Mouse (Mus musculus): ENCODE measurements around the gene Snx14. TPM values are rescaled to one million over a fixed set of nuclear protein-coding genes. Genes with fewer than 3 reads are reported as not detected.

Snx14 gene
- polyA plus RNA-seq, 1 experiment from 2014 or later, result 22.1 TPM

GRCm38 (mm10) chr9:88346857-88347256, 91.9 kb downstream of the Snx14 start:
- Histone ChIP-seq H3K9ac (ENCODE audit: low read length) (no peak overlapping the region), H3K4me1 (ENCODE audit: control insufficient read depth, insufficient read depth, low read length) (no peaks in the 10 kb centered on the region), H3K4me3 (ENCODE audit: low read depth, low read length) (no peak overlapping the region), H3K9me3 (replicated peaks; ENCODE audit: control insufficient read depth, low read length) (no peaks in the 10 kb centered on the region), H3K27ac (ENCODE audit: low read depth, low read length) (no peak overlapping the region), H3K4me2 (ENCODE audit: low read length) (no peak overlapping the region), H3K36me3 (ENCODE audit: control insufficient read depth, insufficient read depth, low read length) (no peaks in the 10 kb centered on the region), H3K27me3 (replicated peaks; ENCODE audit: control insufficient read depth, insufficient read depth, low read length) (no peaks in the 10 kb centered on the region)
- ATAC-seq, result no peak
- 74% methylated on average over 5 of the region's 5 CpGs for WGBS
- DNase-seq (ENCODE audit: low spot score), result no peak

DNA sequence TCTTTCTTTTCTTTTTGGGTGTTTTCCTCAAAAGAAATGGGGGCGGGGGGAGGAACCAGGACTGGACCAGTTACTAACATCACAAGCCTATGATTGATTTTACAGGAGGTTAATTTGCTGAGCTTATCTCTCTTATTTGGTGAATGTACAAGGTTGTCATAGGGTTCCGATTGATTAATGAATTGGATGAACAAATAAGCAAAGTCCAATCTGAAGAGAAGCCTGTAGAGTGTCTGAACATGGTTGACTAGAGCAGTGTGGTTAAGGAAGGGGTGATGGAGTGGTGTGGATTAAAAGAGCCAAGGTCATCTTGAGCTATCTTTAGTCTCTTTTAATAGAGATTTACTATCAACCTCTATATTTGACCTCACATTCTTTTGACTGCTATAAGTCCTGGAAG, 94.3 kb downstream of the Snx14 start:
- H3K27ac ChIP-seq (ENCODE audit: low read depth, low read length), result no peak overlapping the region
- DNase-seq (ENCODE audit: low spot score), result no peak
- no peaks in the 10 kb centered on the region for H3K9me3 ChIP-seq (replicated peaks; ENCODE audit: control insufficient read depth, low read length)
- no peak overlapping the region for H3K9ac ChIP-seq (ENCODE audit: low read length)
- no peak overlapping the region for H3K4me2 ChIP-seq (ENCODE audit: low read length)
- ATAC-seq, result no peak
- no peaks in the 10 kb centered on the region for H3K36me3 ChIP-seq (ENCODE audit: control insufficient read depth, insufficient read depth, low read length)
- H3K4me1 ChIP-seq (ENCODE audit: control insufficient read depth, insufficient read depth, low read length), result no peaks in the 10 kb centered on the region
- H3K4me3 ChIP-seq (ENCODE audit: low read depth, low read length), result no peak overlapping the region
- WGBS, result 94% methylated on average over 2 of the region's 2 CpGs
- no peaks in the 10 kb centered on the region for H3K27me3 ChIP-seq (replicated peaks; ENCODE audit: control insufficient read depth, insufficient read depth, low read length)

DNA sequence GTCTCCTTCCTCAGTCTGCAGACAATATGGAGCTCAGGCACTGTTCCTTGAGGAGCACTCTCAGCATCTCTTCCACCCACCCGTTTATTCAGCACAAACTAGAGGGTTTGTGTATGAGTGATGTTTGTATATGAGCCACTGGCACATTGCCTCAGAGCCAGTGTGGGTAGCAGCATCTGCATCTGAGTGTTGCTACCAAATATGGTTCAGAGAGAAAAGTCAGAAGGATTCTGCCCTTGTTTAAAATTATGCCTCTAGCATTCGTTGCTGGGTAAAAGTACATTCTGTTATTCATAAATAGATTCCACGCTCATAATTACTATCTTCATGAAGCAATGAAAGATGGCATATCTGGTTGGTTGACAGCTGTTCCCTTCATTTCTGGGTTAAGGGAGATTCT, 96.1 kb downstream of the Snx14 start:
- DNase-seq (ENCODE audit: low spot score) (peak; percentile 8), ATAC-seq (no peak)
- Histone ChIP-seq H3K4me1 (ENCODE audit: control insufficient read depth, insufficient read depth, low read length) (no peaks in the 10 kb centered on the region), H3K4me3 (ENCODE audit: low read depth, low read length) (no peak overlapping the region), H3K36me3 (ENCODE audit: control insufficient read depth, insufficient read depth, low read length) (no peaks in the 10 kb centered on the region), H3K4me2 (ENCODE audit: low read length) (no peak overlapping the region), H3K27ac (ENCODE audit: low read depth, low read length) (no peak overlapping the region), H3K9me3 (replicated peaks; ENCODE audit: control insufficient read depth, low read length) (no peaks in the 10 kb centered on the region), H3K27me3 (replicated peaks; ENCODE audit: control insufficient read depth, insufficient read depth, low read length) (no peaks in the 10 kb centered on the region), H3K9ac (ENCODE audit: low read length) (no peak overlapping the region)
- WGBS, result 82% methylated on average over 3 of the region's 3 CpGs

DNA sequence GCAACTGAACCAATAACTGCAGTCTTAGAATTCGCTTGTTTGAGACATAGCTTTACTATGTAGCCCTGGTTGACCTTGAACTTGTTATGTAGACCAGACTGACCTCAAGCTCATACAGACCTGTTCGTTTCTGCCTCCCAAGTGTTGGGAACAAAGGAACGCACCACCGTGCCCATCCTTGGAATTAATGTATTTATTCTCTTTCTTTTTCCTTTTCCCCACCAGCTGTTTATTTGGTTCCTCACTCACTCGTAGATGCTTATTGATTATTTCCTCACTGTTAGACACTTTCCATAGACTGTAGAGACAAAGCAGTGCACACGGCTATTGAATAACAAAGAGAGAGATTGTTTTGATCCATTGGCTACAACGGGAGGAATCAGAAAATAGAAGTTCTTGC, 96.5 kb downstream of the Snx14 start:
- H3K9me3 ChIP-seq (replicated peaks; ENCODE audit: control insufficient read depth, low read length), result no peaks in the 10 kb centered on the region
- H3K4me2 ChIP-seq (ENCODE audit: low read length), result no peak overlapping the region
- DNase-seq (ENCODE audit: low spot score) (no peak), ATAC-seq (no peak)
- H3K4me1 ChIP-seq (ENCODE audit: control insufficient read depth, insufficient read depth, low read length), result no peaks in the 10 kb centered on the region
- H3K36me3 ChIP-seq (ENCODE audit: control insufficient read depth, insufficient read depth, low read length), result no peaks in the 10 kb centered on the region
- WGBS, result 65% methylated on average over 7 of the region's 7 CpGs
- H3K27ac ChIP-seq (ENCODE audit: low read depth, low read length), result no peak overlapping the region
- H3K27me3 ChIP-seq (replicated peaks; ENCODE audit: control insufficient read depth, insufficient read depth, low read length), result no peaks in the 10 kb centered on the region
- no peak overlapping the region for H3K4me3 ChIP-seq (ENCODE audit: low read depth, low read length)
- H3K9ac ChIP-seq (ENCODE audit: low read length), result no peak overlapping the region

DNA sequence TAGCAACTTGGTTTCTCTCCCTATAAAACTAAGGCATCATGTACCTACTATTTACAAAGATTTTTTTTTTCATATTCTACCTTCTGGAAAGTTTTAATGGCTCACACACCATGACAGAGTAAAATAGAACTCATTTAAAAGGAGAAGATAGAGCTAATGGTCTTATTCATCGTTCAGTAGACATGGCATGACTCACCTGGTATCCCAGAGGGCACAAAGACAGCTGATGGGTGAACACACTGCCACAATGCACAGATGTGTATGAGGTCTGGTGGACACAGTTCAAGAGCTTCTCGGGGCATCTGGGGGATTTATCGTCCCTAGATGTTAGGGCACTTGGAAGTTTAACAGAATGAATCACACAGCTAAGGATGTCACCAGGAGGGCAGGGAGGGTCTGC, 97.9 kb downstream of the Snx14 start:
- Histone ChIP-seq H3K9me3 (replicated peaks; ENCODE audit: control insufficient read depth, low read length) (no peaks in the 10 kb centered on the region), H3K9ac (ENCODE audit: low read length) (no peak overlapping the region), H3K4me3 (ENCODE audit: low read depth, low read length) (no peak overlapping the region), H3K4me2 (ENCODE audit: low read length) (no peak overlapping the region), H3K4me1 (ENCODE audit: control insufficient read depth, insufficient read depth, low read length) (no peaks in the 10 kb centered on the region), H3K36me3 (ENCODE audit: control insufficient read depth, insufficient read depth, low read length) (no peaks in the 10 kb centered on the region), H3K27me3 (replicated peaks; ENCODE audit: control insufficient read depth, insufficient read depth, low read length) (no peaks in the 10 kb centered on the region), H3K27ac (ENCODE audit: low read depth, low read length) (no peak overlapping the region)
- 88% methylated on average over 3 of the region's 3 CpGs for WGBS
- no peak for ATAC-seq
- no peak for DNase-seq (ENCODE audit: low spot score)

DNA sequence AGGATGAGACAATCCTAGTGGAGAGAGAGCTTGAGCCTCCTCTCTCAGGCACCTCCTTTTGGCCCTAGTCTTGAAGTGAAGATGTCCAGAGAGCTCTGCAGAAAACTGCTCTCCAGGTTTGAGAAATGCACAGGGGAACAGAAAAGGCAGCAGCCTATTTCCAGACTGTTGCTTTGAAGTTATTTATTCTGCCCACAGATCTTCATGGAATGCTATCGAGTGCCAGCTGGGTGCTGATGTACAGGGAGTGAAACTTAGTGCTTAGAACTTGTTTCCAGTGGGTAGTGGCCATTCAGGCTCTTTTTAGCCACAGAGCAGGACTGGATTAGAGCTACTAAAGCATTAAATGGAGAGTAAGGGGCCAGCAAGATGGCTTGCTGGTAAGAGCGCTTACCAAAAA, 102.9 kb downstream of the Snx14 start:
- H3K27ac ChIP-seq (ENCODE audit: low read depth, low read length), result no peak overlapping the region
- no peak for ATAC-seq
- H3K9ac ChIP-seq (ENCODE audit: low read length), result no peak overlapping the region
- H3K4me3 ChIP-seq (ENCODE audit: low read depth, low read length), result no peak overlapping the region
- 66% methylated on average over 1 of the region's 2 CpGs for WGBS
- H3K4me1 ChIP-seq (ENCODE audit: control insufficient read depth, insufficient read depth, low read length), result no peaks in the 10 kb centered on the region
- no peak for DNase-seq (ENCODE audit: low spot score)
- no peak overlapping the region for H3K4me2 ChIP-seq (ENCODE audit: low read length)
- H3K27me3 ChIP-seq (replicated peaks; ENCODE audit: control insufficient read depth, insufficient read depth, low read length), result no peaks in the 10 kb centered on the region
- H3K9me3 ChIP-seq (replicated peaks; ENCODE audit: control insufficient read depth, low read length), result no peaks in the 10 kb centered on the region
- H3K36me3 ChIP-seq (ENCODE audit: control insufficient read depth, insufficient read depth, low read length), result no peaks in the 10 kb centered on the region

DNA sequence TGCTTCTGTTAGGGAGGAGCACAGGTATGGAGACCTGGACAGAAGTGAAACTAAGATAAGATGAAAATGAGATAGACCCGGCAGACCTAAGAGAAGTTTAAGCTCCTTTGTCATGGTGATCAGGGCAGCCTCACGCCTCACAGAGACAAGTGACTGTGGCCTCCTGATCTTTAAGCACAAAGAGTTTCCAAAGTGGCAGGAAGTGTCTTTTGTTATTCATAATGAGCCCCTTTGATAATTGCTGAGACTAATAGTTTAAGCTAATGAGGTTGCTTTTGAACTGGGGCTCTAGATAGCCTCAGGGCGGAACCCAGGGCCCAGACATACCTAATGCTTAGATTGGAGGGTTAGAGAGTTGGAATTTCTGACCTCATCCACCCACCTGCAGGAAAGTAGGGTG, 106.3 kb downstream of the Snx14 start:
- Histone ChIP-seq H3K27ac (ENCODE audit: low read depth, low read length) (no peak overlapping the region), H3K36me3 (ENCODE audit: control insufficient read depth, insufficient read depth, low read length) (no peaks in the 10 kb centered on the region), H3K9me3 (replicated peaks; ENCODE audit: control insufficient read depth, low read length) (no peaks in the 10 kb centered on the region), H3K9ac (ENCODE audit: low read length) (no peak overlapping the region), H3K4me1 (ENCODE audit: control insufficient read depth, insufficient read depth, low read length) (no peaks in the 10 kb centered on the region), H3K27me3 (replicated peaks; ENCODE audit: control insufficient read depth, insufficient read depth, low read length) (peaks cover 12% of the 10 kb centered on the region; the same call in 1 of the 2 replicates), H3K4me2 (ENCODE audit: low read length) (no peak overlapping the region), H3K4me3 (ENCODE audit: low read depth, low read length) (no peak overlapping the region)
- peak; percentile 14 for DNase-seq (ENCODE audit: low spot score)
- 3% methylated on average over 3 of the region's 3 CpGs for WGBS
- peak; percentile 40; the same call in 1 of the 2 replicates for ATAC-seq

- Histone ChIP-seq H3K27ac (ENCODE audit: low read depth, low read length) (no peak overlapping the region), H3K9ac (ENCODE audit: low read length) (no peak overlapping the region), H3K36me3 (ENCODE audit: control insufficient read depth, insufficient read depth, low read length) (no peaks in the 10 kb centered on the region), H3K4me2 (ENCODE audit: low read length) (no peak overlapping the region), H3K4me3 (ENCODE audit: low read depth, low read length) (no peak overlapping the region), H3K4me1 (ENCODE audit: control insufficient read depth, insufficient read depth, low read length) (no peaks in the 10 kb centered on the region), H3K27me3 (replicated peaks; ENCODE audit: control insufficient read depth, insufficient read depth, low read length) (peaks cover 12% of the 10 kb centered on the region; the same call in 1 of the 2 replicates), H3K9me3 (replicated peaks; ENCODE audit: control insufficient read depth, low read length) (no peaks in the 10 kb centered on the region)
- ATAC-seq (no peak), DNase-seq (ENCODE audit: low spot score) (no peak)
- 65% methylated on average over 3 of the region's 3 CpGs for WGBS
These were observed 108.4 kb downstream of the Snx14 start for GRCm38 (mm10) chr9:88330316-88330715.

DNA sequence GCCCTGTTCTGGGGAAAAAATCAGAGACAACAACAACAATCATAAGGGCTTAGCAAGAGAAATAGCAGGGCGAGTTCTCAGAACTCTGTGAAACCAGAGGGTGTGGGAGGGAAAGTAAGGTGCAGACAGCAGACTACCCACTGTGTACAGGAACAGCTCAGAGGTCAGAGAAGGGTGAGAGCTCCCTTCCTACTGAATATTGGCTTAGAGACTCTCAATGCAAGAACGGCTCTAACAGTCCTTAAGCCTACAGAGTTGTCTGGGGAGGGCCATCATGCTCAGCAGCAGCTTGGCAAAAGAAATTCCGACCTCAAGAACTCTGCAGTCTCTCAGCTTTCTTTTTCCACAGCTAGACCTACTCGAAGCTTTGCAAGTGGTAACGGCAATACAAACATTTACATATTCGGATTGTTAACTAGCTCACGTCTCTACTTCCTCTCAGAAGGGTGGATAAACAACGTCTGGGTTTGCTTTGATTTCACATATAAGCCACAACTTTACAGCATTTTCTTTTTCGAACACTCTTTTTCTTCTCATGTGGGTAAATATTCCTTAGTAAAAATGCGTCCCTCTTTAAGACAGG, 109.5 kb downstream of the Snx14 start:
- no peak for ATAC-seq
- H3K9ac ChIP-seq (ENCODE audit: low read length), result no peak overlapping the region
- no peaks in the 10 kb centered on the region for H3K4me1 ChIP-seq (ENCODE audit: control insufficient read depth, insufficient read depth, low read length)
- peaks cover 12% of the 10 kb centered on the region; the same call in 1 of the 2 replicates for H3K27me3 ChIP-seq (replicated peaks; ENCODE audit: control insufficient read depth, insufficient read depth, low read length)
- H3K36me3 ChIP-seq (ENCODE audit: control insufficient read depth, insufficient read depth, low read length), result no peaks in the 10 kb centered on the region
- no peak for DNase-seq (ENCODE audit: low spot score)
- no peak overlapping the region for H3K4me3 ChIP-seq (ENCODE audit: low read depth, low read length)
- no peak overlapping the region for H3K4me2 ChIP-seq (ENCODE audit: low read length)
- no peak overlapping the region for H3K27ac ChIP-seq (ENCODE audit: low read depth, low read length)
- no peaks in the 10 kb centered on the region for H3K9me3 ChIP-seq (replicated peaks; ENCODE audit: control insufficient read depth, low read length)
- 42% methylated on average over 10 of the region's 10 CpGs for WGBS

Measured in forebrain, embryonic 14.5 days (tissue).